Mouse (Mus musculus): Measurements from ENCODE around the gene Nsd1.

DNA sequence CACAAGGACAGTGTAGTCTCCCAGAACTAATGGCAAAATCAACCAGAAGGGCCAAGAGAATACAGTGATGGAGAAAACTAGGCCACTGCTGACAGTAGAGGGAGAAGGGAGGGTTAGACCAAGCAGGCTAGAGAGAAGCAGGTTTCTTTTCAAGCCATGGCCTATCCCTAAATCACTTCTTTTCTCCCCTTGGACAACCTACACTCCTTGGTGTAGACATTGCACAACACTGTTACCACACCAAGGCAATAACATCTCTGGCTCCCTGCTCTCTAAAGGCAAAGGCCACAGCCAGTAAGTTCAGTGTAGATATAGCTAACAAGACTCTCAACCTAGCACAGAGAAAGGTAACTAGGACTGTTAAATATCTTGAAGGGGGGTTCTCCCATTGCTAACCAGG is 151.6 kb downstream of the Nsd1 start:
- TF ChIP-seq CTCF (IDR thresholded peaks at IDR 0.05) (no peak), EP300 (IDR thresholded peaks at IDR 0.05) (no peak)

Data from lung, postnatal 0 days (tissue).